Mouse (Mus musculus) erythroblast, embryonic 14.5 days (primary cell): ENCODE results near the gene Pla1a.

Source experiments
- GATA1 ChIP-seq: IDR thresholded peaks from 2 replicates; pipeline ENCODE4 v1.6.1; 2012; ENCODE audit warnings: low read length, inconsistent platforms, mixed read lengths
- TAL1 ChIP-seq: IDR thresholded peaks from 3 replicates; pipeline ENCODE4 v1.6.1; 2012; ENCODE audit warnings: low read length, inconsistent platforms, mixed read lengths

- TF ChIP-seq TAL1 (no peak), GATA1 (no peak)
Observed at GRCm38 (mm10) chr16:38468706-38469018, 35.7 kb upstream of the Pla1a start.
